11 mouse cellular contexts compared by ENCODE assay signal in genomic region chr2:5676143-5676483, GRCm38 (mm10). TPM values are rescaled to one million over a fixed set of nuclear protein-coding genes. Genes with fewer than 3 reads are reported as not detected.
A peak's percentile ranks its signal among the peaks of the same experiment; 100 is the strongest.
DNase-seq lines count a peak whose midpoint lies in the region; ATAC-seq and TF ChIP-seq lines count a peak whose summit lies in the region.
"Had no signal": no experiment of that assay in that cellular context is flagged by ENCODE, and none has a peak within 500 bp of the region (broad histone marks: within the 10 kb centered on the region; RNA-seq: fewer than 3 reads in every experiment).

No protein-coding gene starts in this region.

- H3K9ac ChIP-seq in forebrain, postnatal 0 days, result no peak overlapping the region; the same call in 1 of the 2 replicates
- no peak overlapping the region for H3K9ac ChIP-seq in liver, postnatal 0 days (replicated peaks)
- H3K9ac ChIP-seq in intestine, embryonic 15.5 days, result no peak overlapping the region
- H3K9ac ChIP-seq in stomach, postnatal 0 days (ENCODE audit: low read length), result no peak overlapping the region

- H3K9me3 ChIP-seq in forebrain, postnatal 0 days (ENCODE audit: low read length), result no peaks in the 10 kb centered on the region
- H3K9me3 ChIP-seq in forebrain, embryonic 10.5 days, result no peaks in the 10 kb centered on the region
- no peaks in the 10 kb centered on the region for H3K9me3 ChIP-seq in liver, postnatal 0 days (ENCODE audit: low read length)
- no peaks in the 10 kb centered on the region for H3K9me3 ChIP-seq in intestine, embryonic 15.5 days
- H3K9me3 ChIP-seq in stomach, postnatal 0 days (ENCODE audit: control insufficient read depth, low read length), result no peaks in the 10 kb centered on the region

- H3K4me3 ChIP-seq in forebrain, postnatal 0 days (ENCODE audit: low read depth, low read length), result no peak overlapping the region
- no peak overlapping the region for H3K4me3 ChIP-seq in forebrain, embryonic 10.5 days
- H3K4me3 ChIP-seq in liver, postnatal 0 days (ENCODE audit: low read depth, low read length), result no peak overlapping the region
- H3K4me3 ChIP-seq in intestine, embryonic 15.5 days (replicated peaks), result no peak overlapping the region
- H3K4me3 ChIP-seq in stomach, postnatal 0 days (ENCODE audit: low read depth, low read length), result no peak overlapping the region

- H3K27me3 ChIP-seq in forebrain, postnatal 0 days (ENCODE audit: insufficient read depth, low read length), result no peaks in the 10 kb centered on the region
- H3K27me3 ChIP-seq in forebrain, embryonic 10.5 days (ENCODE audit: poor library complexity, severe bottlenecking), result no peaks in the 10 kb centered on the region
- no peaks in the 10 kb centered on the region for H3K27me3 ChIP-seq in liver, postnatal 0 days (ENCODE audit: insufficient read depth, low read length)
- no peaks in the 10 kb centered on the region for H3K27me3 ChIP-seq in intestine, embryonic 15.5 days (replicated peaks)
- H3K27me3 ChIP-seq in stomach, postnatal 0 days (ENCODE audit: control insufficient read depth, insufficient read depth, low read length), result no peaks in the 10 kb centered on the region
- H3K27me3 ChIP-seq: Patski had no signal

- DNase-seq in forebrain, postnatal 0 days, result no peak
- DNase-seq in forebrain, embryonic 10.5 days (ENCODE audit: extremely low spot score, low spot score), result no peak
- no peak for DNase-seq in liver, postnatal 0 days
- DNase-seq in liver, result no peak
- no peak for DNase-seq in stomach, postnatal 0 days (ENCODE audit: low spot score)
- no peak for DNase-seq in thymus, postnatal 14 days
- DNase-seq in cerebellum, adult 8-10 months, result no peak
- DNase-seq: heart, adult 11 months; lung, adult 18-20 months had no signal

- 30% methylated on average over 9 of the region's 9 CpGs for WGBS in forebrain, postnatal 0 days
- WGBS in forebrain, embryonic 10.5 days, result 67% methylated on average over 9 of the region's 9 CpGs
- WGBS in liver, postnatal 0 days (ENCODE audit: insufficient replicate concordance), result 65% methylated on average over 9 of the region's 9 CpGs
- WGBS in intestine, embryonic 15.5 days, result 37% methylated on average over 9 of the region's 9 CpGs
- WGBS in stomach, postnatal 0 days, result 53% methylated on average over 9 of the region's 9 CpGs

- H3K4me1 ChIP-seq in forebrain, postnatal 0 days (ENCODE audit: insufficient read depth), result peaks cover 15% of the 10 kb centered on the region
- peaks cover 14% of the 10 kb centered on the region for H3K4me1 ChIP-seq in forebrain, embryonic 10.5 days
- H3K4me1 ChIP-seq in liver, postnatal 0 days (ENCODE audit: insufficient read depth), result peaks cover 13% of the 10 kb centered on the region; the same call in 1 of the 2 replicates
- peaks cover 13% of the 10 kb centered on the region for H3K4me1 ChIP-seq in intestine, embryonic 15.5 days (replicated peaks)
- no peaks in the 10 kb centered on the region for H3K4me1 ChIP-seq in stomach, postnatal 0 days (replicated peaks; ENCODE audit: control insufficient read depth, insufficient read depth)

- TF ChIP-seq EP300 in liver, postnatal 0 days (IDR thresholded peaks at IDR 0.05; ENCODE audit: low read depth), result no peak
- TF ChIP-seq EP300 in stomach, postnatal 0 days (optimal IDR thresholded peaks at IDR 0.05), result no peak

- peak overlapping the region; percentile 15; the same call in 1 of the 2 replicates for H3K27ac ChIP-seq in forebrain, postnatal 0 days (ENCODE audit: low read depth, low read length)
- H3K27ac ChIP-seq in forebrain, embryonic 10.5 days, result no peak overlapping the region
- 0 out of 2 replicates have a peak overlapping the region, but pooled peaks have one; percentile 8 for H3K27ac ChIP-seq in liver, postnatal 0 days (ENCODE audit: low read depth)
- H3K27ac ChIP-seq in intestine, embryonic 15.5 days, result peak overlapping the region; percentile 15; the same call in 1 of the 2 replicates
- 0 out of 2 replicates have a peak overlapping the region, but pooled peaks have one; percentile 18 for H3K27ac ChIP-seq in stomach, postnatal 0 days (replicated peaks)

- peak; percentile 54 for ATAC-seq in forebrain, postnatal 0 days
- no peak for ATAC-seq in liver, postnatal 0 days
- no peak; the same call in 1 of the 2 replicates for ATAC-seq in intestine, embryonic 15.5 days
- no peak for ATAC-seq in stomach, postnatal 0 days (ENCODE audit: low FRiP score, low TSS enrichment)
- ATAC-seq: Patski had no signal

- peak overlapping the region; percentile 30 for H3K4me2 ChIP-seq in forebrain, postnatal 0 days (ENCODE audit: low read depth)
- no peak overlapping the region for H3K4me2 ChIP-seq in liver, postnatal 0 days (ENCODE audit: low read depth, low read length)
- peak overlapping the region; percentile 14; the same call in 1 of the 2 replicates for H3K4me2 ChIP-seq in intestine, embryonic 15.5 days (replicated peaks)
- H3K4me2 ChIP-seq in stomach, postnatal 0 days (replicated peaks; ENCODE audit: low read depth), result no peak overlapping the region

- no peaks in the 10 kb centered on the region for H3K36me3 ChIP-seq in forebrain, postnatal 0 days (ENCODE audit: insufficient read depth)
- H3K36me3 ChIP-seq in forebrain, embryonic 10.5 days (replicated peaks), result no peaks in the 10 kb centered on the region
- H3K36me3 ChIP-seq in liver, postnatal 0 days (replicated peaks; ENCODE audit: insufficient read depth, low read length), result no peaks in the 10 kb centered on the region
- H3K36me3 ChIP-seq in intestine, embryonic 15.5 days, result no peaks in the 10 kb centered on the region
- no peaks in the 10 kb centered on the region for H3K36me3 ChIP-seq in stomach, postnatal 0 days (ENCODE audit: control insufficient read depth, insufficient read depth, low read length)

- TF ChIP-seq CTCF in forebrain, postnatal 0 days (IDR thresholded peaks at IDR 0.05; ENCODE audit: low read depth), result no peak
- TF ChIP-seq CTCF in liver, postnatal 0 days (IDR thresholded peaks at IDR 0.05; ENCODE audit: low read depth), result no peak
- TF ChIP-seq CTCF in stomach, postnatal 0 days (IDR thresholded peaks at IDR 0.05; ENCODE audit: low read depth), result no peak

RNA-seq across cellular contexts. Expression of gene Camk1d, which starts 38.2 kb away (rescaled TPM):
- 22.5 and 29.0 TPM in 2 replicates for total RNA-seq in forebrain, postnatal 0 days (2014; rRNA removed)
- polyA plus RNA-seq in forebrain, postnatal 0 days (2015; fragmentation: Nextera tagmentation; extraction: Ambion mirVana), result 7.4 and 10.5 TPM in 2 replicates
- polyA plus RNA-seq in forebrain, embryonic 10.5 days (2016; fragmentation: Nextera tagmentation; extraction: Ambion mirVana), result 0.62 and 0.85 TPM in 2 replicates
- polyA plus RNA-seq in liver, postnatal 0 days (2015; fragmentation: Nextera tagmentation; extraction: Ambion mirVana), result 2.0 and 2.2 TPM in 2 replicates
- polyA plus RNA-seq in intestine, embryonic 15.5 days (2015; fragmentation: Nextera tagmentation; extraction: Ambion mirVana), result 24.7 and 25.2 TPM in 2 replicates
- 6.7 and 8.4 TPM in 2 replicates for polyA plus RNA-seq in stomach, postnatal 0 days (2015; fragmentation: Nextera tagmentation; extraction: Ambion mirVana)

Comparison
In these comparisons a context has a peak if more than half of its experiments do, and no peak if none do; other contexts are left out.
1. H3K4me2 ChIP-seq: peak in forebrain, postnatal 0 days (single experiment) and intestine, embryonic 15.5 days (single experiment); none in liver, postnatal 0 days (single experiment) and stomach, postnatal 0 days (single experiment).